Mouse (Mus musculus) ES-E14 (cell line): ENCODE measurements around the gene Wbp2. TPM values are rescaled to one million over a fixed set of nuclear protein-coding genes. Genes with fewer than 3 reads are reported as not detected.

Experiments
- DNase-seq: peaks from one replicate; pipeline ENCODE4 v3.0.0-alpha.2; 2013; ENCODE audit warnings: low read depth, low spot score
- H3K27ac ChIP-seq: 2 replicates; pipeline ENCODE4 v1.5.1; 2012; ENCODE audit warnings: low read depth, mild to moderate bottlenecking, low read length, moderate library complexity, mixed read lengths; ENCODE audit not compliant: poor library complexity, insufficient read depth, severe bottlenecking
- H3K36me3 ChIP-seq: 2 replicates; pipeline ENCODE4 v1.6.1; 2012; ENCODE audit warnings: mild to moderate bottlenecking, low read length, moderate library complexity, mixed read lengths; ENCODE audit not compliant: control insufficient read depth, poor library complexity, insufficient read depth, severe bottlenecking
- H3K4me1 ChIP-seq, 2 experiments: fragments of 150-350 bp in 1 of 2; sonication (generic) in 1 of 2; 2 replicates each; pipeline ENCODE4 v1.6.1; 2012; ENCODE audit warnings: low read length in 2 of 2, mild to moderate bottlenecking in 1 of 2, mixed read lengths in 1 of 2; ENCODE audit not compliant: control insufficient read depth in 2 of 2, insufficient read depth in 2 of 2, poor library complexity in 1 of 2
- H3K4me3 ChIP-seq, 2 experiments: fragments of 150-350 bp in 1 of 2; sonication (generic) in 1 of 2; 2 replicates each; pipeline ENCODE4 v1.5.1; 2012; ENCODE audit warnings: low read length in 2 of 2, low read depth in 1 of 2, mild to moderate bottlenecking in 1 of 2, mixed read lengths in 1 of 2; ENCODE audit not compliant: insufficient read depth in 1 of 2, poor library complexity in 1 of 2, severe bottlenecking in 1 of 2
- H3K9ac ChIP-seq: 2 replicates; pipeline ENCODE4 v1.6.1; 2012; ENCODE audit warnings: low read depth, mild to moderate bottlenecking, low read length, mixed read lengths; ENCODE audit not compliant: poor library complexity, insufficient read depth, severe bottlenecking
- H3K9me3 ChIP-seq: fragments of 150-350 bp; sonication (generic); 2 replicates; pipeline ENCODE4 v1.6.1; 2012; ENCODE audit warnings: low read depth, mild to moderate bottlenecking, low read length; ENCODE audit not compliant: control insufficient read depth, insufficient read depth
- CHD2 ChIP-seq: IDR thresholded peaks from 2 replicates; pipeline ENCODE4 v1.6.1; 2014; ENCODE audit warnings: mild to moderate bottlenecking, low read depth, low read length, inconsistent platforms
- HCFC1 ChIP-seq: IDR thresholded peaks from 2 replicates; pipeline ENCODE4 v1.6.1; 2012; ENCODE audit warnings: low read length, inconsistent platforms, borderline replicate concordance; ENCODE audit not compliant: insufficient read depth
- MAFK ChIP-seq: IDR thresholded peaks from 2 replicates; pipeline ENCODE4 v1.6.1; 2014; ENCODE audit warnings: mild to moderate bottlenecking, low read depth, low read length, inconsistent platforms; ENCODE audit not compliant: insufficient read depth
- ZC3H11A ChIP-seq: IDR thresholded peaks from 2 replicates; pipeline ENCODE4 v1.6.1; 2012; ENCODE audit warnings: low read depth, mild to moderate bottlenecking, inconsistent platforms, low read length, borderline replicate concordance
- ZNF384 ChIP-seq: IDR thresholded peaks from 2 replicates; pipeline ENCODE4 v1.6.1; 2012; ENCODE audit warnings: low read depth, low read length, inconsistent platforms
- in situ Hi-C, 2 experiments: fragments of 600-800 bp; cut with MboI; formaldehyde crosslinking; loops; one replicate each; pipeline ENCODE4 v1.15.1; 2025; ENCODE audit warnings: low sequenced_read_pairs in 2 of 2, inconsistent platforms in 1 of 2; ENCODE audit not compliant: unreplicated experiment in 2 of 2
- total RNA-seq: library from RNA; depleted of rRNA; stranded (reverse); fragments of 300-350 nt; gene quantifications from 2 replicates; pipeline ENCODE4 v1.2.3, GENCODE M21; 2012

Wbp2 gene
- total RNA-seq, 1 experiment: 20.1 TPM

- DNase-seq: no peak
- H3K36me3 ChIP-seq: peaks cover 20% of the 10 kb centered on the region; the same call in 1 of the 2 replicates
- no peak for TF ChIP-seq HCFC1
- no peak for TF ChIP-seq ZNF384
Measured at GRCm38 (mm10) chr11:116043286-116043685, 43.5 kb downstream of the Wbp2 start.

GRCm38 (mm10) chr11:116042372-116043138 lies 44.2 kb downstream of the Wbp2 start:
- in situ Hi-C loops: no loop called here
- peaks cover 17% of the 10 kb centered on the region; the same call in 1 of the 2 replicates for H3K36me3 ChIP-seq
- TF ChIP-seq ZC3H11A (no peak), HCFC1 (no peak), ZNF384 (no peak), CHD2 (no peak), MAFK (0 out of 2 replicates have a peak, but pooled peaks have one; percentile 33)
- DNase-seq: no peak
- H3K9ac ChIP-seq: peak overlapping the region; percentile 37; the same call in 1 of the 2 replicates
- H3K27ac ChIP-seq: 0 out of 2 replicates have a peak overlapping the region, but pooled peaks have one; percentile 8
- H3K4me1 ChIP-seq: peaks cover 0 to 2% of the 10 kb centered on the region in 2 experiments; a peak in 1 of 4 replicates
- H3K9me3 ChIP-seq: no peaks in the 10 kb centered on the region
- H3K4me3 ChIP-seq: no peak overlapping the region

More at GRCm38 (mm10) chr11:116043286-116043685, 43.5 kb downstream of the Wbp2 start:
- no peak overlapping the region for H3K27ac ChIP-seq
- no peak overlapping the region for H3K4me3 ChIP-seq
- no peak overlapping the region for H3K9ac ChIP-seq
- H3K4me1 ChIP-seq: peaks cover 0 to 2% of the 10 kb centered on the region in 2 experiments; a peak in 1 of 4 replicates
- no peaks in the 10 kb centered on the region for H3K9me3 ChIP-seq
- in situ Hi-C loops: no loop called here

- no peak for DNase-seq
- TF ChIP-seq ZC3H11A: no peak
- TF ChIP-seq CHD2: no peak
- no peak for TF ChIP-seq MAFK
- TF ChIP-seq HCFC1: no peak
- no peak for TF ChIP-seq ZNF384
- H3K36me3 ChIP-seq: peaks cover 16% of the 10 kb centered on the region; the same call in 1 of the 2 replicates
Measured at GRCm38 (mm10) chr11:116041833-116042232, 45.0 kb downstream of the Wbp2 start.

GRCm38 (mm10) chr11:116040593-116040992 lies 46.2 kb downstream of the Wbp2 start:
- H3K36me3 ChIP-seq: peaks cover 16% of the 10 kb centered on the region; the same call in 1 of the 2 replicates
- no peak for TF ChIP-seq CHD2
- no peak for TF ChIP-seq HCFC1
- no peak for TF ChIP-seq ZNF384
- TF ChIP-seq MAFK: no peak
- TF ChIP-seq ZC3H11A: no peak

More at GRCm38 (mm10) chr11:116041833-116042232, 45.0 kb downstream of the Wbp2 start:
- in situ Hi-C loops: no loop called here
- H3K4me3 ChIP-seq: no peak overlapping the region
- peaks cover 0 to 2% of the 10 kb centered on the region in 2 experiments; a peak in 1 of 4 replicates for H3K4me1 ChIP-seq
- no peak overlapping the region for H3K27ac ChIP-seq
- H3K9me3 ChIP-seq: no peaks in the 10 kb centered on the region
- H3K9ac ChIP-seq: no peak overlapping the region

More at GRCm38 (mm10) chr11:116040593-116040992, 46.2 kb downstream of the Wbp2 start:
- Histone ChIP-seq H3K4me1 (peaks cover 0 to 2% of the 10 kb centered on the region in 2 experiments; a peak in 1 of 4 replicates), H3K9me3 (no peaks in the 10 kb centered on the region), H3K27ac (no peak overlapping the region), H3K4me3 (no peak overlapping the region), H3K9ac (no peak overlapping the region)
- no peak for DNase-seq
- in situ Hi-C loops: no loop called here
